Mouse (Mus musculus) neural tube, embryonic 11.5 days (tissue): ENCODE data around the gene Igfals. TPM values are rescaled to one million over a fixed set of nuclear protein-coding genes. Genes with fewer than 3 reads are reported as not detected.

Experiments used
- ATAC-seq: fragments of 200-750 bp; cut with Nextera tagmentation; 2 replicates; pipeline ENCODE4 v1.8.0; 2017; ENCODE audit warnings: moderate number of reproducible peaks, mild to moderate bottlenecking, moderate TSS enrichment, moderate library complexity; ENCODE audit not compliant: insufficient read depth, low FRiP score, low TSS enrichment
- DNase-seq: peaks from one replicate; pipeline ENCODE4 v3.0.0-alpha.2; 2015; ENCODE audit warnings: low spot score
- H3K27ac ChIP-seq: fragments of 300-500 bp; sonication (generic); 2 replicates; pipeline ENCODE4 v1.5.1; 2014; ENCODE audit warnings: low read depth, mild to moderate bottlenecking, low read length
- H3K27me3 ChIP-seq: fragments of 300-500 bp; sonication (generic); 2 replicates; pipeline ENCODE4 v1.6.1; 2014; ENCODE audit warnings: mild to moderate bottlenecking, low read length, mixed read lengths; ENCODE audit not compliant: control insufficient read depth, insufficient read depth
- H3K36me3 ChIP-seq: fragments of 300-500 bp; sonication (generic); 2 replicates; pipeline ENCODE4 v1.6.1; 2014; ENCODE audit warnings: mild to moderate bottlenecking, low read length, moderate library complexity, mixed read lengths; ENCODE audit not compliant: control insufficient read depth, insufficient read depth
- H3K4me1 ChIP-seq: fragments of 300-500 bp; sonication (generic); 2 replicates; pipeline ENCODE4 v1.6.1; 2014; ENCODE audit warnings: low read length, mixed read lengths; ENCODE audit not compliant: control insufficient read depth, insufficient read depth
- H3K4me2 ChIP-seq: fragments of 300-500 bp; sonication (generic); 2 replicates; pipeline ENCODE4 v1.6.1; 2014; ENCODE audit warnings: low read depth, mild to moderate bottlenecking, moderate library complexity
- H3K4me3 ChIP-seq: fragments of 300-500 bp; sonication (generic); 2 replicates; pipeline ENCODE4 v1.5.1; 2014; ENCODE audit warnings: low read depth, low read length
- H3K9ac ChIP-seq: fragments of 300-500 bp; sonication (generic); 2 replicates; pipeline ENCODE4 v1.6.1; 2014; ENCODE audit warnings: mild to moderate bottlenecking, low read length
- H3K9me3 ChIP-seq: fragments of 300-500 bp; sonication (generic); 2 replicates; pipeline ENCODE4 v1.6.1; 2016; ENCODE audit warnings: low read length; ENCODE audit not compliant: control insufficient read depth
- WGBS: fragments of 180-500 bp; shearing (Covaris S2); extraction: QIAGEN DNeasy Blood & Tissue Kit; methylation state at CpG from one replicate; pipeline ENCODE4 v1.1.7; 2014; 5-methylcytosine and 5-hydroxymethylcytosine counted together
- polyA plus RNA-seq: library from polyadenylated mRNA; unstranded; fragments of >200 nt; fragmentation: Nextera tagmentation; extraction: Ambion mirVana; gene quantifications from 2 replicates; pipeline ENCODE4 v1.2.1, GENCODE M21; 2014

The Igfals gene
- polyA plus RNA-seq, 1 experiment from 2014 or later: 0.24 TPM

- no peak for DNase-seq
- 91% methylated on average over 13 of the region's 13 CpGs for WGBS
- Histone ChIP-seq H3K36me3 (no peaks in the 10 kb centered on the region), H3K9ac (no peak overlapping the region), H3K27me3 (no peaks in the 10 kb centered on the region), H3K4me2 (no peak overlapping the region), H3K27ac (no peak overlapping the region), H3K9me3 (no peaks in the 10 kb centered on the region), H3K4me3 (no peak overlapping the region), H3K4me1 (no peaks in the 10 kb centered on the region)
- no peak for ATAC-seq
Measured at GRCm38 (mm10) chr17:24856589-24856988, 9.2 kb upstream of the Igfals start.

GRCm38 (mm10) chr17:24857831-24858470 is 7.8 kb upstream of the Igfals start:
- Histone ChIP-seq H3K27me3 (no peaks in the 10 kb centered on the region), H3K4me1 (no peaks in the 10 kb centered on the region), H3K4me3 (no peak overlapping the region), H3K36me3 (peaks cover 1% of the 10 kb centered on the region; the same call in 1 of the 2 replicates), H3K4me2 (no peak overlapping the region), H3K27ac (no peak overlapping the region), H3K9ac (no peak overlapping the region), H3K9me3 (no peaks in the 10 kb centered on the region)
- DNase-seq: no peak
- 89% methylated on average over 8 of the region's 8 CpGs for WGBS
- no peak for ATAC-seq

DNA sequence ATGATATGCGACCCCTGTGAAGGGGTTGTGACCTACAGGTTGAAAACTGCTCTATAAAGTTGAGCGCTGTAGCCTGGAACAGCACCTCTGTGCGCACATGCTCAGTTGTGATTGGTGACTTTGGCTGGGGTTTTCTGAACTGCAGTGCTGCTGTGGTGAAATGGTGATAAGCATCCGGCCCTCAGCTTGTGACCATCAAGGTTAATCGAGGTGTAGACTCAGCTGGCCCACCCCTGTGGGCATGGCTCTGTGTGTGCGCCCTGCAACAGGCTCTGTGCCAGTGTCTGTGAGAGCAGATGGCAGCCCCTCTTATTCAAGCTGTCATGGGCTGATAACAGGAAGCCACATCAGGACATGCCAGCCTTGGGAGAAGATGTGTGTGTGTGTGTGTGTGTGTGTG is 6.8 kb upstream of the Igfals start:
- Histone ChIP-seq H3K4me1 (no peaks in the 10 kb centered on the region), H3K27ac (no peak overlapping the region), H3K4me3 (no peak overlapping the region), H3K36me3 (peaks cover 2% of the 10 kb centered on the region; the same call in 1 of the 2 replicates), H3K4me2 (no peak overlapping the region), H3K9me3 (no peaks in the 10 kb centered on the region), H3K27me3 (no peaks in the 10 kb centered on the region), H3K9ac (no peak overlapping the region)
- 91% methylated on average over 6 of the region's 6 CpGs for WGBS
- ATAC-seq (no peak), DNase-seq (no peak)

GRCm38 (mm10) chr17:24860076-24860475 is 5.7 kb upstream of the Igfals start:
- 90% methylated on average over 8 of the region's 8 CpGs for WGBS
- DNase-seq: no peak

DNA sequence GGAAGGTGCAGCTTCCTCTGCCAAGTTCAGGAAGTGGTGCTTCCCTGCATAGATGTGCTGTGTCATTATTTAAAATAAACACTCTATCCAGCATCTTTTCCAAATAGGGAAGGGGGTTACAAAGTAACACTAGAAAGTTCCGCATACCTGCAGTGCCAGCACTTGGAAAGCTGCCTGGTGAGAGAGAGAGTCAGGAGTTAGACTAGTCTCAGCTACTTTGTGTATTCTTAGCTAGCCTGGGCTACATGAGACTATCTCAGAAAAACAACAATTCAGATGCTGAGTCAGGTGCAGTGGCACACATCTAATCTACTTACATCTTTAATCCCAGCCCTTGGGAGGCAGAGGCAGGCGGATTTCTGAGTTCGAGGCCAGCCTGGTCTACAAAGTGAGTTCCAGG is 4.0 kb upstream of the Igfals start:
- WGBS: 91% methylated on average over 3 of the region's 3 CpGs
- Histone ChIP-seq H3K9ac (no peak overlapping the region), H3K27me3 (no peaks in the 10 kb centered on the region), H3K27ac (no peak overlapping the region), H3K4me3 (no peak overlapping the region), H3K4me1 (no peaks in the 10 kb centered on the region), H3K36me3 (peaks cover 2% of the 10 kb centered on the region; the same call in 1 of the 2 replicates), H3K4me2 (no peak overlapping the region), H3K9me3 (no peaks in the 10 kb centered on the region)
- DNase-seq: no peak
- no peak for ATAC-seq

More at GRCm38 (mm10) chr17:24860076-24860475, 5.7 kb upstream of the Igfals start:
- ATAC-seq: no peak
- peaks cover 2% of the 10 kb centered on the region; the same call in 1 of the 2 replicates for H3K36me3 ChIP-seq
- H3K27ac ChIP-seq: no peak overlapping the region
- no peaks in the 10 kb centered on the region for H3K27me3 ChIP-seq
- no peaks in the 10 kb centered on the region for H3K4me1 ChIP-seq
- no peak overlapping the region for H3K4me3 ChIP-seq
- no peak overlapping the region for H3K4me2 ChIP-seq
- no peaks in the 10 kb centered on the region for H3K9me3 ChIP-seq
- H3K9ac ChIP-seq: no peak overlapping the region

- Histone ChIP-seq H3K4me2 (no peak overlapping the region), H3K27me3 (no peaks in the 10 kb centered on the region), H3K9ac (no peak overlapping the region), H3K36me3 (peaks cover 1% of the 10 kb centered on the region; the same call in 1 of the 2 replicates), H3K4me1 (no peaks in the 10 kb centered on the region), H3K4me3 (no peak overlapping the region), H3K9me3 (no peaks in the 10 kb centered on the region), H3K27ac (no peak overlapping the region)
- 91% methylated on average over 10 of the region's 10 CpGs for WGBS
- ATAC-seq (no peak), DNase-seq (no peak)
Measured at GRCm38 (mm10) chr17:24867914-24868313, 2.1 kb downstream of the Igfals start.

GRCm38 (mm10) chr17:24873695-24874404 is 8.1 kb downstream of the Igfals start:
- Histone ChIP-seq H3K9me3 (no peaks in the 10 kb centered on the region), H3K27me3 (no peaks in the 10 kb centered on the region), H3K4me1 (no peaks in the 10 kb centered on the region), H3K9ac (no peak overlapping the region), H3K4me2 (no peak overlapping the region), H3K4me3 (no peak overlapping the region), H3K36me3 (no peaks in the 10 kb centered on the region), H3K27ac (no peak overlapping the region)
- WGBS: 40% methylated on average over 4 of the region's 4 CpGs
- ATAC-seq (no peak), DNase-seq (no peak)

- Histone ChIP-seq H3K27me3 (no peaks in the 10 kb centered on the region), H3K36me3 (no peaks in the 10 kb centered on the region), H3K4me1 (no peaks in the 10 kb centered on the region), H3K9ac (no peak overlapping the region), H3K4me2 (no peak overlapping the region), H3K27ac (no peak overlapping the region), H3K9me3 (no peaks in the 10 kb centered on the region), H3K4me3 (no peak overlapping the region)
- 68% methylated on average over 1 of the region's 1 CpGs for WGBS
- ATAC-seq (no peak), DNase-seq (no peak)
Measured at GRCm38 (mm10) chr17:24874405-24874745, 8.6 kb downstream of the Igfals start.

GRCm38 (mm10) chr17:24874989-24875388 is 9.2 kb downstream of the Igfals start:
- no peak overlapping the region for H3K4me3 ChIP-seq
- DNase-seq: no peak
- no peaks in the 10 kb centered on the region for H3K9me3 ChIP-seq
- no peak overlapping the region for H3K4me2 ChIP-seq
- H3K4me1 ChIP-seq: no peaks in the 10 kb centered on the region
- no peak overlapping the region for H3K9ac ChIP-seq
- WGBS: 89% methylated on average over 8 of the region's 8 CpGs
- H3K27ac ChIP-seq: no peak overlapping the region
- no peaks in the 10 kb centered on the region for H3K36me3 ChIP-seq
- no peaks in the 10 kb centered on the region for H3K27me3 ChIP-seq
- ATAC-seq: no peak
